Mouse (Mus musculus): ENCODE results near the gene Nhsl1.

DNA sequence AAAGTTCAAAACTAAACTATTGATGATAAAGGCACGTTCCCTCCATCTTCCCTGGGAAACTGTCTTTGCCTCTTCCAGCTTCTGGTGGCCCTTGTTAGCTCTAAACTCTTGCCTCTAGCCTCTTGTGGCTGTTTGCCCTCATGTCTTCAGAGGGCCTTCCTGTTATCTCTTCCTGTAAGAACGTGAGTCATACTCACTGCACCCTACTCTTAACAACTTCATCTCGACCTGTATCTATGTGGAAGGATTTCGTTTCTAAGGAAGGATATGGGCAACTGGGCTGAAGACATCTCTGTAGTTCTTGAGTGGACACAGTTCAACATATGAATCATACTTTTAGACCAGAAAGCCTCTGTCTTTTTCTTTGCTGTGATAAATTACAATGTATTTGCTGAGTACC is 173.2 kb downstream of the Nhsl1 start:
- no peak for TF ChIP-seq CTCF (IDR thresholded peaks at IDR 0.05)
- TF ChIP-seq EP300 (IDR thresholded peaks at IDR 0.05), result no peak
